Mouse (Mus musculus): ENCODE results near the gene Prmt9. TPM values are rescaled to one million over a fixed set of nuclear protein-coding genes. Genes with fewer than 3 reads are reported as not detected.

Gene Prmt9
- total RNA-seq (2023) = 22.5 TPM

DNA sequence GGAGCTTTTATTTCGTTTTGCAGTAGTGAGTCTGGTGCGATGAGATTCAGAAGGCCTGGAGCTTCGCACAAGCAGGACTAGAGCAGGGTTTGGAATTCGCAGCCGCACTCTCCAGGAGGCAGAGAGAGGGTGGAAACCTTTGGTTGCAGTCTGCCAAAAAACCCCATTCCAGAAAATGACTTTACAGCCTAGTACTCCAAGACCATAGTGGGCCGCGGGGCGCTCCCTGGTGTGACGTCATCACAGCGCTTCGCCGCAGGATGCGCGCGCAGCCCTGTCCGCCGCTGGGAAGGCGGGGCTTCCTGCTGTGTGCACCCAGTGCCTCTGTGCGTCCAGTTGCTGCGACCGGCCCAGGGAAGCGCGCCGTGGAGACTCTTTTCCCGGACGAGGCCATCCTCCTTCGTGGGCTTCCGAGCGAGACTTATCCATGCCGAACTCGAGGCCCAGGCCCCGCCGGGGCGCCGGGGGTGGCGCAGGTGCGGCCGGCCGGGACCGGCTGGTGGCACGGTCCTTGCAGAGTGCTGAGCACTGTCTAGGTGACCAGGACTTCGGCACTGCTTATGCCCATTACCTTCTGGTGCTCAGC lies at the start of gene Prmt9:
TSS of gene Prmt9 (plus strand) at position 277 of the 586 bp plus-strand sequence.

DNA sequence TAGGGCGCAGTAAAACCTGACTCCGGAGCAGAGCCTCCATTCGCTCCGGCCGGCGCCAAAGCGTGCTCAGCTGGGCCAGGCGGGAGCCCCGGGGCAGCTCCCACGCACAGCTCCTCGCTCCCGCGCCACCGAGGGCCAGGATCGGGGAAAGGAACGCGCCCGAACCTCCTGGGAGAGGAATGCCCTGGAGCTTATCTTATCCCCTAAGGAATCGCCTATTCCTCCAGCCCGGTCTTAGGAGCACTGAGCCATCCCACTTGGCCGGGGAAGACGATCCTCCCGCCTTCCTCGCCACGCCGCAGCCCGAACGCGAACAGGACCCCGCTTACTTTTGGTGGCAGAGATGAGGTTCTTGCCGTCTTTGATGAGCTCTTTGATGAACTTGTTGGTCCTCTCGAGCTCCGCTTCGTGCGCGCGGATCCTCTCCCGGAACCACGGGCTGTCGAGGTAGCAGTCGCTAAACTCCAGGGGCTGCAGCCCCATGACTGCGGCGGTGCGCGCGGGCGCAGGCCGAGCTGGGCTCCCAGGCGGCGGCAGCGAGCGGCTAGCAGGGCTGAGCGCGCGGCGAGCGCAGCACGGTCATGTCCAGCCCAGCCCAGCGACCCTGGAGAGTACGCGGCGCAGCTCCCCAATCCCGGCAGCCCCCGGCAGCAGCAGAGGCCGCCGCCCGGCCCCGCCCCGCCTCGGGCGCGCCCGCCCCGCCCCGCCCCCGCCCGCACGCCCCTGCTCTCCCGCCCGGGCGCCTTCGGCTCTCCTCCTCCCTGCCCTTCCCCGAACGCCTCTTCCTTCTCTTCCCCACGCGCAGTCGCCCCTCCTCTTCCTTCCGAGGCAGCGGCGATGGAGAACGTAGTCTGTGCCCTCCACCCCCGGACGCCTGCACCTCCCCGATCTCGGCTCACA lies 31.6 kb upstream of the Prmt9 start, which contains the start of gene Arhgap10:
TSS of gene Arhgap10 (minus strand) at position 653 of the 900 bp plus-strand sequence.

DNA sequence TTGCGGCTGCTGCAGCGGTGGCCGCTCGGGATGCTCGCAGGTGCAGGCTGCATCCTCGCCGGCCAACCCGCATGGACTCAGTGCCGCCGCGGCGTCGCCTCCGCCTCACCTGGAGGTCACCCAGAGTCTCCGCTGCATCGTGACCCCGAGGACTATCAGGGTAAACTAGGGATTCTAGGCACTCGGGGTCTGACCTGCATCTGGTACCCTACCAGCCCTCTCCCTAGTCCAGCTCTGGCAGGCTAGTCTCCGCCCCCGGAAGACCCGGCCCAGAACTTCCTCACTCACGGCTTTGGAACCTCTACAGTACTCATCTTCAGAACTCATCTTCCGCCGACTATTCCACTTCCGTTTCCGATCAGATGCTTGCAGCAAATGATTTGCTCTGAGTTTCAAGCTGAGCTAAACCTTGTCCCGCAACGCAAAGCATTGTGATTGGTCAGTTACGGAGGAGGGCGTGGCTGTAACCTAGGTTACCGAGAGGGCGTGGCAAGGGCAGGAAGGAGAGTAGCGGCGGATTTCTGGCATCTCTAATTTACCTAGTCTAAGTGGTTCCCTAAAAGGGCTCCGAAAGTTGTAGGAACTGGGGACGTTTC lies 61.3 kb downstream of the Prmt9 start, which contains the start of gene Tmem184c:
TSS of gene Tmem184c (minus strand) at position 325 of the 596 bp plus-strand sequence.

Other genes starting within 250 kb of the Prmt9 start
- 19.6 TPM for gene Arhgap10, start 31.4 kb upstream of the Prmt9 start, total RNA-seq (2023)
- gene Tmem184c, start 61.3 kb downstream of the Prmt9 start, total RNA-seq (2023) = 21.7 TPM
- not detected for gene Ednra, start 175.1 kb downstream of the Prmt9 start, total RNA-seq (2023)